ENCODE assay signal across 30 mouse cellular contexts in genomic region chr16:37863876-37864275, GRCm38 (mm10). TPM values are rescaled to one million over a fixed set of nuclear protein-coding genes. Genes with fewer than 3 reads are reported as not detected.
DNase-seq lines count a peak whose midpoint lies in the region; ATAC-seq lines count a peak whose summit lies in the region.
"Had no signal": no experiment of that assay in that cellular context is flagged by ENCODE, and none has a peak within 500 bp of the region (broad histone marks: within the 10 kb centered on the region; RNA-seq: fewer than 3 reads in every experiment).

No protein-coding gene starts in this region.

- no peaks in the 10 kb centered on the region for H3K27me3 ChIP-seq in intestine, embryonic 14.5 days (replicated peaks; ENCODE audit: control insufficient read depth, insufficient read depth, low read length)
- H3K27me3 ChIP-seq in intestine, embryonic 15.5 days (replicated peaks), result no peaks in the 10 kb centered on the region
- H3K27me3 ChIP-seq in midbrain, embryonic 11.5 days (ENCODE audit: control insufficient read depth, insufficient read depth, low read length), result no peaks in the 10 kb centered on the region
- no peaks in the 10 kb centered on the region for H3K27me3 ChIP-seq in midbrain, embryonic 14.5 days (ENCODE audit: control insufficient read depth, insufficient read depth, low read length)
- no peaks in the 10 kb centered on the region for H3K27me3 ChIP-seq in liver, embryonic 16.5 days (ENCODE audit: control insufficient read depth, insufficient read depth, low read depth, low read length)
- H3K27me3 ChIP-seq: CH12.LX; embryonic facial prominence, embryonic 13.5 days; forebrain, embryonic 12.5 days; forebrain, embryonic 15.5 days; hindbrain, embryonic 12.5 days; hindbrain, embryonic 15.5 days; Patski had no signal

- H3K36me3 ChIP-seq in intestine, embryonic 14.5 days (ENCODE audit: control insufficient read depth, insufficient read depth, low read length), result no peaks in the 10 kb centered on the region
- no peaks in the 10 kb centered on the region for H3K36me3 ChIP-seq in intestine, embryonic 15.5 days
- no peaks in the 10 kb centered on the region for H3K36me3 ChIP-seq in midbrain, embryonic 11.5 days (ENCODE audit: control insufficient read depth, insufficient read depth, low read length)
- H3K36me3 ChIP-seq in midbrain, embryonic 14.5 days (ENCODE audit: control insufficient read depth, insufficient read depth, low read length), result no peaks in the 10 kb centered on the region
- no peaks in the 10 kb centered on the region for H3K36me3 ChIP-seq in liver, embryonic 16.5 days (ENCODE audit: control insufficient read depth, insufficient read depth)
- H3K36me3 ChIP-seq: embryonic facial prominence, embryonic 10.5 days; embryonic facial prominence, embryonic 13.5 days; forebrain, embryonic 12.5 days; forebrain, embryonic 15.5 days; G1E; hindbrain, embryonic 12.5 days; hindbrain, embryonic 15.5 days had no signal

- H3K9me3 ChIP-seq in intestine, embryonic 14.5 days (ENCODE audit: control insufficient read depth, low read length), result no peaks in the 10 kb centered on the region
- H3K9me3 ChIP-seq in intestine, embryonic 15.5 days, result no peaks in the 10 kb centered on the region
- no peaks in the 10 kb centered on the region for H3K9me3 ChIP-seq in midbrain, embryonic 11.5 days (ENCODE audit: control insufficient read depth, low read length)
- no peaks in the 10 kb centered on the region for H3K9me3 ChIP-seq in midbrain, embryonic 14.5 days (ENCODE audit: control insufficient read depth, low read length)
- H3K9me3 ChIP-seq in liver, embryonic 16.5 days (replicated peaks; ENCODE audit: control insufficient read depth, low read length), result no peaks in the 10 kb centered on the region
- H3K9me3 ChIP-seq: embryonic facial prominence, embryonic 10.5 days; embryonic facial prominence, embryonic 13.5 days; forebrain, embryonic 12.5 days; forebrain, embryonic 15.5 days; hindbrain, embryonic 12.5 days; hindbrain, embryonic 15.5 days had no signal

- no peak for ATAC-seq in intestine, embryonic 14.5 days (replicated peaks; ENCODE audit: low FRiP score, low TSS enrichment, low read depth)
- ATAC-seq in intestine, embryonic 15.5 days, result no peak
- no peak for ATAC-seq in midbrain, embryonic 11.5 days (ENCODE audit: low FRiP score)
- no peak for ATAC-seq in midbrain, embryonic 14.5 days (ENCODE audit: low FRiP score, low TSS enrichment)
- ATAC-seq in liver, embryonic 16.5 days (ENCODE audit: low read depth), result 0 out of 2 replicates have a peak, but pooled peaks have one; percentile 17
- ATAC-seq: forebrain, embryonic 15.5 days; Patski had no signal

- H3K9ac ChIP-seq in intestine, embryonic 14.5 days (ENCODE audit: low read length), result no peak overlapping the region
- no peak overlapping the region for H3K9ac ChIP-seq in intestine, embryonic 15.5 days
- no peak overlapping the region for H3K9ac ChIP-seq in midbrain, embryonic 11.5 days (ENCODE audit: low read length)
- no peak overlapping the region for H3K9ac ChIP-seq in midbrain, embryonic 14.5 days (replicated peaks; ENCODE audit: low read length)
- no peak overlapping the region for H3K9ac ChIP-seq in liver, embryonic 16.5 days (ENCODE audit: low read depth, low read length)
- H3K9ac ChIP-seq: embryonic facial prominence, embryonic 13.5 days; forebrain, embryonic 12.5 days; forebrain, embryonic 15.5 days; hindbrain, embryonic 12.5 days; hindbrain, embryonic 15.5 days had no signal

- 69% methylated on average over 3 of the region's 3 CpGs for WGBS in intestine, embryonic 14.5 days
- WGBS in intestine, embryonic 15.5 days, result 74% methylated on average over 3 of the region's 3 CpGs
- WGBS in midbrain, embryonic 11.5 days, result 78% methylated on average over 3 of the region's 3 CpGs
- 78% methylated on average over 3 of the region's 3 CpGs for WGBS in midbrain, embryonic 14.5 days
- WGBS in liver, embryonic 16.5 days (ENCODE audit: insufficient replicate concordance), result 56% methylated on average over 3 of the region's 3 CpGs

- H3K4me2 ChIP-seq in intestine, embryonic 14.5 days (ENCODE audit: low read length), result no peak overlapping the region
- no peak overlapping the region for H3K4me2 ChIP-seq in intestine, embryonic 15.5 days (replicated peaks)
- H3K4me2 ChIP-seq in midbrain, embryonic 11.5 days, result no peak overlapping the region
- no peak overlapping the region for H3K4me2 ChIP-seq in midbrain, embryonic 14.5 days (ENCODE audit: low read length)
- H3K4me2 ChIP-seq in liver, embryonic 16.5 days (ENCODE audit: low read depth, low read length), result no peak overlapping the region
- H3K4me2 ChIP-seq: embryonic facial prominence, embryonic 13.5 days; forebrain, embryonic 12.5 days; forebrain, embryonic 15.5 days; heart, embryonic 11.5 days; hindbrain, embryonic 12.5 days; hindbrain, embryonic 15.5 days had no signal

- intact Hi-C loops in left cerebral cortex, postnatal 4 days (cut with DNase I), result no loop called here

- H3K27ac ChIP-seq in intestine, embryonic 14.5 days (ENCODE audit: low read depth), result no peak overlapping the region
- H3K27ac ChIP-seq in intestine, embryonic 15.5 days, result no peak overlapping the region
- H3K27ac ChIP-seq in midbrain, embryonic 11.5 days (ENCODE audit: low read depth, low read length), result no peak overlapping the region
- no peak overlapping the region for H3K27ac ChIP-seq in midbrain, embryonic 14.5 days (replicated peaks; ENCODE audit: low read depth, low read length)
- H3K27ac ChIP-seq in liver, embryonic 16.5 days (ENCODE audit: low read length), result peak overlapping the region; percentile 64
- H3K27ac ChIP-seq: embryonic facial prominence, embryonic 10.5 days; embryonic facial prominence, embryonic 13.5 days; forebrain, embryonic 12.5 days; forebrain, embryonic 15.5 days; heart, adult 2 months; hindbrain, embryonic 12.5 days; hindbrain, embryonic 15.5 days had no signal

- no peaks in the 10 kb centered on the region for H3K4me1 ChIP-seq in intestine, embryonic 14.5 days (replicated peaks; ENCODE audit: control insufficient read depth, insufficient read depth, low read length)
- 0 out of 2 replicates have a peak, but pooled peaks cover 4% of the 10 kb centered on the region for H3K4me1 ChIP-seq in intestine, embryonic 15.5 days (replicated peaks)
- peaks cover 6% of the 10 kb centered on the region; the same call in 1 of the 2 replicates for H3K4me1 ChIP-seq in midbrain, embryonic 11.5 days (ENCODE audit: control insufficient read depth, insufficient read depth, low read length)
- H3K4me1 ChIP-seq in midbrain, embryonic 14.5 days (ENCODE audit: control insufficient read depth, insufficient read depth, low read length), result peaks cover 4% of the 10 kb centered on the region; the same call in 1 of the 2 replicates
- peaks cover 4% of the 10 kb centered on the region for H3K4me1 ChIP-seq in liver, embryonic 16.5 days (ENCODE audit: control insufficient read depth, low read depth, low read length)
- H3K4me1 ChIP-seq: embryonic facial prominence, embryonic 13.5 days; forebrain, embryonic 12.5 days had no signal

- peak; percentile 16 for DNase-seq in intestine, embryonic 14.5 days (ENCODE audit: low spot score)
- DNase-seq in midbrain, embryonic 11.5 days (ENCODE audit: low spot score, missing footprints), result peak; percentile 56
- DNase-seq in midbrain, embryonic 14.5 days, result no peak
- DNase-seq in adrenal gland, adult (ENCODE audit: inconsistent age in 2 of 2, low spot score in 1 of 2), result no peak
- DNase-seq in left cerebral cortex, postnatal 4 days, result no peak
- DNase-seq: adrenal gland, postnatal 14 days; B cell, adult 2 months; cerebellum, adult 11 months; cerebellum, adult 2 months; cerebellum, adult 9-11 months; cerebellum, postnatal 36 days; embryo, embryonic 11 days; gastrocnemius, postnatal 25 days; heart, adult 2 months had no signal

- H3K4me3 ChIP-seq in intestine, embryonic 14.5 days (ENCODE audit: low read depth, low read length), result no peak overlapping the region
- no peak overlapping the region for H3K4me3 ChIP-seq in intestine, embryonic 15.5 days (replicated peaks)
- H3K4me3 ChIP-seq in midbrain, embryonic 11.5 days (ENCODE audit: low read depth, low read length), result no peak overlapping the region
- H3K4me3 ChIP-seq in midbrain, embryonic 14.5 days (replicated peaks; ENCODE audit: low read depth, low read length), result no peak overlapping the region
- no peak overlapping the region for H3K4me3 ChIP-seq in liver, embryonic 16.5 days (ENCODE audit: low read depth, low read length)
- H3K4me3 ChIP-seq: embryonic facial prominence, embryonic 10.5 days; embryonic facial prominence, embryonic 13.5 days; erythroblast, embryonic 14.5 days; forebrain, embryonic 12.5 days; forebrain, embryonic 15.5 days; heart, adult 2 months; hindbrain, embryonic 12.5 days; hindbrain, embryonic 15.5 days had no signal

RNA-seq across cellular contexts. Expression of gene Gm36028, which starts 2.9 kb away (rescaled TPM):
- polyA plus RNA-seq in intestine, embryonic 14.5 days (2014; fragmentation: Nextera tagmentation; extraction: Ambion mirVana), result not detected in 2 replicates
- 0.80 and 1.8 TPM in 2 replicates for polyA plus RNA-seq in intestine, embryonic 15.5 days (2015; fragmentation: Nextera tagmentation; extraction: Ambion mirVana)
- polyA plus RNA-seq in midbrain, embryonic 11.5 days (2014; fragmentation: Nextera tagmentation; extraction: Ambion mirVana), result 0.12 and 0.15 TPM in 2 replicates
- polyA plus RNA-seq in midbrain, embryonic 14.5 days (2014; fragmentation: Nextera tagmentation; extraction: Ambion mirVana), result 0.20 TPM in 1 of 2 replicates, not detected in the other
- 0.07 TPM in 1 of 2 replicates, not detected in the other for polyA plus RNA-seq in liver, embryonic 16.5 days (2015; fragmentation: Nextera tagmentation; extraction: Ambion mirVana)
- total RNA-seq in left cerebral cortex, postnatal 4 days (2021), result not detected
- total RNA-seq: CH12.LX; gastrocnemius, adult 8-10 months; gastrocnemius, postnatal 25 days; hematopoietic stem cell, adult 5-6 weeks had no signal
- polyA plus RNA-seq: erythroblast, embryonic 14.5 days; G1E had no signal

RNA-seq across cellular contexts. Expression of gene Lrrc58, which starts 4.3 kb away (rescaled TPM):
- 56.2 and 59.7 TPM in 2 replicates for polyA plus RNA-seq in intestine, embryonic 14.5 days (2014; fragmentation: Nextera tagmentation; extraction: Ambion mirVana)
- polyA plus RNA-seq in intestine, embryonic 15.5 days (2015; fragmentation: Nextera tagmentation; extraction: Ambion mirVana), result 48.0 and 52.4 TPM in 2 replicates
- 49.8 and 53.1 TPM in 2 replicates for polyA plus RNA-seq in midbrain, embryonic 11.5 days (2014; fragmentation: Nextera tagmentation; extraction: Ambion mirVana)
- polyA plus RNA-seq in midbrain, embryonic 14.5 days (2014; fragmentation: Nextera tagmentation; extraction: Ambion mirVana), result 43.1 and 46.6 TPM in 2 replicates
- polyA plus RNA-seq in liver, embryonic 16.5 days (2015; fragmentation: Nextera tagmentation; extraction: Ambion mirVana), result 11.2 and 11.3 TPM in 2 replicates
- 10 to 100 TPM; 94.4 to 98.1 TPM for total RNA-seq in left cerebral cortex, postnatal 4 days (2021)

RNA-seq across cellular contexts. Expression of gene Gpr156, which starts 52.4 kb away (rescaled TPM):
- 0.42 and 0.61 TPM in 2 replicates for polyA plus RNA-seq in intestine, embryonic 14.5 days (2014; fragmentation: Nextera tagmentation; extraction: Ambion mirVana)
- 0.11 and 0.23 TPM in 2 replicates for polyA plus RNA-seq in intestine, embryonic 15.5 days (2015; fragmentation: Nextera tagmentation; extraction: Ambion mirVana)
- polyA plus RNA-seq in midbrain, embryonic 11.5 days (2014; fragmentation: Nextera tagmentation; extraction: Ambion mirVana), result 3.4 and 4.2 TPM in 2 replicates
- 5.6 and 7.6 TPM in 2 replicates for polyA plus RNA-seq in midbrain, embryonic 14.5 days (2014; fragmentation: Nextera tagmentation; extraction: Ambion mirVana)
- polyA plus RNA-seq in liver, embryonic 16.5 days (2015; fragmentation: Nextera tagmentation; extraction: Ambion mirVana), result not detected in 2 replicates
- total RNA-seq in left cerebral cortex, postnatal 4 days (2021), result 1 to 10 TPM; 2.2 to 2.6 TPM
- total RNA-seq: gastrocnemius, adult 8-10 months; heart, postnatal 25 days; hematopoietic stem cell, adult 5-6 weeks had no signal
- polyA plus RNA-seq: erythroblast, embryonic 14.5 days; G1E had no signal

Comparison
In these comparisons a context has a peak if more than half of its experiments do, and no peak if none do; other contexts are left out.
1. DNase-seq: peak in intestine, embryonic 14.5 days (single experiment) and midbrain, embryonic 11.5 days (single experiment); none in midbrain, embryonic 14.5 days (single experiment), adrenal gland, adult (0 of 2) and left cerebral cortex, postnatal 4 days (single experiment).